Mouse (Mus musculus) limb, embryonic 12.5 days (tissue): ENCODE measurements around the gene Atp8a2. TPM values are rescaled to one million over a fixed set of nuclear protein-coding genes. Genes with fewer than 3 reads are reported as not detected.

Source experiments
- ATAC-seq: fragments of 200-750 bp; cut with Nextera tagmentation; 2 replicates; pipeline ENCODE4 v1.8.0; 2017; ENCODE audit warnings: low read depth, moderate TSS enrichment; ENCODE audit not compliant: insufficient number of reproducible peaks, insufficient read depth, low FRiP score, low TSS enrichment
- H3K27ac ChIP-seq: fragments of 300-500 bp; sonication (generic); 2 replicates; pipeline ENCODE4 v1.5.1; 2016; ENCODE audit warnings: mild to moderate bottlenecking, moderate library complexity
- H3K27me3 ChIP-seq: fragments of 300-500 bp; sonication (generic); 2 replicates; pipeline ENCODE4 v1.6.1; 2016; ENCODE audit warnings: mild to moderate bottlenecking, moderate library complexity
- H3K36me3 ChIP-seq: fragments of 300-500 bp; sonication (generic); 2 replicates; pipeline ENCODE4 v1.6.1; 2016; ENCODE audit warnings: mild to moderate bottlenecking, moderate library complexity
- H3K4me1 ChIP-seq: fragments of 300-500 bp; sonication (generic); replicated peaks from 2 replicates; pipeline ENCODE4 v1.6.1; 2016
- H3K4me2 ChIP-seq: fragments of 300-500 bp; sonication (generic); 2 replicates; pipeline ENCODE4 v1.6.1; 2016; ENCODE audit warnings: mild to moderate bottlenecking, moderate library complexity
- H3K4me3 ChIP-seq: fragments of 300-500 bp; sonication (generic); replicated peaks from 2 replicates; pipeline ENCODE4 v1.5.1; 2016; ENCODE audit warnings: mild to moderate bottlenecking
- H3K9ac ChIP-seq: fragments of 300-500 bp; sonication (generic); replicated peaks from 2 replicates; pipeline ENCODE4 v1.6.1; 2016; ENCODE audit warnings: mild to moderate bottlenecking, moderate library complexity
- H3K9me3 ChIP-seq: fragments of 300-500 bp; sonication (generic); 2 replicates; pipeline ENCODE4 v1.6.1; 2016; ENCODE audit warnings: mild to moderate bottlenecking, moderate library complexity
- WGBS: fragments of 180-500 bp; shearing (Covaris S2); methylation state at CpG from one replicate; pipeline ENCODE4 v1.1.7; 2016; 5-methylcytosine and 5-hydroxymethylcytosine counted together
- polyA plus RNA-seq: library from polyadenylated mRNA; unstranded; fragments of >200 nt; fragmentation: Nextera tagmentation; extraction: Ambion mirVana; gene quantifications from 2 replicates; pipeline ENCODE4 v1.2.1, GENCODE M21; 2016

Atp8a2 gene
- polyA plus RNA-seq, 1 experiment from 2014 or later, result 6.7 TPM

- Histone ChIP-seq H3K4me1 (peaks cover 42% of the 10 kb centered on the region), H3K4me3 (no peak overlapping the region), H3K36me3 (no peaks in the 10 kb centered on the region), H3K27ac (peak overlapping the region; percentile 45; the same call in 1 of the 2 replicates), H3K4me2 (no peak overlapping the region), H3K27me3 (no peaks in the 10 kb centered on the region), H3K9me3 (0 out of 2 replicates have a peak, but pooled peaks cover 5% of the 10 kb centered on the region), H3K9ac (no peak overlapping the region)
- 54% methylated on average over 7 of the region's 7 CpGs for WGBS
- no peak for ATAC-seq
These were observed 389.3 kb downstream of the Atp8a2 start for GRCm38 (mm10) chr14:59807528-59808300.

GRCm38 (mm10) chr14:59806910-59807309 lies 390.1 kb downstream of the Atp8a2 start:
- no peak overlapping the region for H3K9ac ChIP-seq
- peaks cover 45% of the 10 kb centered on the region for H3K4me1 ChIP-seq
- H3K4me2 ChIP-seq, result peak overlapping the region; percentile 2; the same call in 1 of the 2 replicates
- H3K36me3 ChIP-seq, result no peaks in the 10 kb centered on the region
- peak overlapping the region; percentile 67 for H3K27ac ChIP-seq
- no peak overlapping the region for H3K4me3 ChIP-seq
- ATAC-seq, result no peak
- 0 out of 2 replicates have a peak, but pooled peaks cover 5% of the 10 kb centered on the region for H3K9me3 ChIP-seq
- H3K27me3 ChIP-seq, result no peaks in the 10 kb centered on the region
- 10% methylated on average over 4 of the region's 4 CpGs for WGBS

GRCm38 (mm10) chr14:59806159-59806558 lies 390.8 kb downstream of the Atp8a2 start:
- Histone ChIP-seq H3K9me3 (0 out of 2 replicates have a peak, but pooled peaks cover 5% of the 10 kb centered on the region), H3K4me2 (no peak overlapping the region; the same call in 1 of the 2 replicates), H3K4me1 (peaks cover 50% of the 10 kb centered on the region), H3K4me3 (no peak overlapping the region), H3K27me3 (no peaks in the 10 kb centered on the region), H3K9ac (no peak overlapping the region), H3K27ac (peak overlapping the region; percentile 73; the same call in 1 of the 2 replicates), H3K36me3 (no peaks in the 10 kb centered on the region)
- 0 out of 2 replicates have a peak, but pooled peaks have one; percentile 44 for ATAC-seq
- WGBS, result 11% methylated on average over 4 of the region's 4 CpGs

GRCm38 (mm10) chr14:59805683-59806082 lies 391.3 kb downstream of the Atp8a2 start:
- ATAC-seq, result no peak
- Histone ChIP-seq H3K9me3 (0 out of 2 replicates have a peak, but pooled peaks cover 5% of the 10 kb centered on the region), H3K27ac (peak overlapping the region; percentile 73), H3K9ac (no peak overlapping the region), H3K4me3 (no peak overlapping the region), H3K4me1 (peaks cover 49% of the 10 kb centered on the region), H3K4me2 (no peak overlapping the region; the same call in 1 of the 2 replicates), H3K27me3 (no peaks in the 10 kb centered on the region), H3K36me3 (no peaks in the 10 kb centered on the region)
- WGBS, result 31% methylated on average over 7 of the region's 7 CpGs

GRCm38 (mm10) chr14:59801961-59802599 lies 394.9 kb downstream of the Atp8a2 start:
- 0 out of 2 replicates have a peak, but pooled peaks cover 5% of the 10 kb centered on the region for H3K9me3 ChIP-seq
- peaks cover 27% of the 10 kb centered on the region for H3K4me1 ChIP-seq
- no peaks in the 10 kb centered on the region for H3K27me3 ChIP-seq
- ATAC-seq, result no peak
- WGBS, result 43% methylated on average over 8 of the region's 8 CpGs
- H3K4me3 ChIP-seq, result no peak overlapping the region
- no peaks in the 10 kb centered on the region for H3K36me3 ChIP-seq
- H3K27ac ChIP-seq, result 0 out of 2 replicates have a peak overlapping the region, but pooled peaks have one; percentile 8
- no peak overlapping the region for H3K4me2 ChIP-seq
- H3K9ac ChIP-seq, result no peak overlapping the region

- no peak overlapping the region for H3K9ac ChIP-seq
- 85% methylated on average over 3 of the region's 3 CpGs for WGBS
- no peak overlapping the region for H3K4me3 ChIP-seq
- H3K4me2 ChIP-seq, result no peak overlapping the region
- no peak overlapping the region for H3K27ac ChIP-seq
- 0 out of 2 replicates have a peak, but pooled peaks cover 5% of the 10 kb centered on the region for H3K9me3 ChIP-seq
- no peaks in the 10 kb centered on the region for H3K36me3 ChIP-seq
- ATAC-seq, result no peak
- H3K27me3 ChIP-seq, result no peaks in the 10 kb centered on the region
- peaks cover 22% of the 10 kb centered on the region for H3K4me1 ChIP-seq
These were observed 397.5 kb downstream of the Atp8a2 start for GRCm38 (mm10) chr14:59799511-59799910.

- WGBS, result 73% methylated on average over 10 of the region's 10 CpGs
- ATAC-seq, result no peak
- peaks cover 14% of the 10 kb centered on the region for H3K4me1 ChIP-seq
- no peak overlapping the region for H3K4me3 ChIP-seq
- H3K27me3 ChIP-seq, result peaks cover 5% of the 10 kb centered on the region; the same call in 1 of the 2 replicates
- no peaks in the 10 kb centered on the region for H3K9me3 ChIP-seq
- no peak overlapping the region for H3K9ac ChIP-seq
- H3K27ac ChIP-seq, result no peak overlapping the region
- H3K36me3 ChIP-seq, result no peaks in the 10 kb centered on the region
- no peak overlapping the region for H3K4me2 ChIP-seq
These were observed 403.1 kb downstream of the Atp8a2 start for GRCm38 (mm10) chr14:59793841-59794240.

- 85% methylated on average over 11 of the region's 11 CpGs for WGBS
- no peaks in the 10 kb centered on the region for H3K4me1 ChIP-seq
These were observed 413.3 kb downstream of the Atp8a2 start for GRCm38 (mm10) chr14:59783348-59784341.

GRCm38 (mm10) chr14:59780391-59780790 lies 416.6 kb downstream of the Atp8a2 start:
- no peaks in the 10 kb centered on the region for H3K4me1 ChIP-seq
- H3K9ac ChIP-seq, result no peak overlapping the region
- H3K4me2 ChIP-seq, result no peak overlapping the region
- no peak overlapping the region for H3K27ac ChIP-seq
- ATAC-seq, result no peak
- H3K9me3 ChIP-seq, result no peaks in the 10 kb centered on the region
- 90% methylated on average over 9 of the region's 9 CpGs for WGBS
- no peak overlapping the region for H3K4me3 ChIP-seq
- no peaks in the 10 kb centered on the region for H3K27me3 ChIP-seq
- no peaks in the 10 kb centered on the region for H3K36me3 ChIP-seq

More at GRCm38 (mm10) chr14:59783348-59784341, 413.3 kb downstream of the Atp8a2 start:
- Histone ChIP-seq H3K27ac (no peak overlapping the region), H3K9ac (no peak overlapping the region), H3K4me2 (no peak overlapping the region), H3K27me3 (no peaks in the 10 kb centered on the region), H3K4me3 (no peak overlapping the region), H3K9me3 (no peaks in the 10 kb centered on the region), H3K36me3 (no peaks in the 10 kb centered on the region)
- ATAC-seq, result no peak

GRCm38 (mm10) chr14:59762227-59762626 lies 434.8 kb downstream of the Atp8a2 start:
- Histone ChIP-seq H3K4me2 (no peak overlapping the region), H3K9ac (no peak overlapping the region), H3K36me3 (no peaks in the 10 kb centered on the region), H3K4me3 (no peak overlapping the region), H3K4me1 (peaks cover 52% of the 10 kb centered on the region), H3K27me3 (peaks cover 8% of the 10 kb centered on the region; the same call in 1 of the 2 replicates), H3K9me3 (no peaks in the 10 kb centered on the region), H3K27ac (no peak overlapping the region)
- no peak for ATAC-seq
- 40% methylated on average over 3 of the region's 3 CpGs for WGBS
